Mouse (Mus musculus): Measurements from ENCODE around the gene Smg8.

- TF ChIP-seq CTCF (IDR thresholded peaks at IDR 0.05; ENCODE audit: low read depth, low read length) (no peak), TAL1 (conservative IDR thresholded peaks at IDR 0.05; ENCODE audit: low read depth, low read length) (no peak), GATA2 (IDR thresholded peaks at IDR 0.05; ENCODE audit: borderline replicate concordance, low read depth, low read length) (no peak)
These were observed at the start of gene Smg8 for GRCm38 (mm10) chr11:87086290-87086984.

All from G1E (cell line).